Mouse (Mus musculus) bone marrow, adult 2 months (tissue): Measurements from ENCODE around the gene Ss18l1.

ENCODE experiments used
- CTCF ChIP-seq: fragments of 200-500 bp; IDR thresholded peaks from 2 replicates; pipeline ENCODE4 v1.5.1; 2011; ENCODE audit warnings: low read length, control low read depth; ENCODE audit not compliant: control insufficient read depth, insufficient read depth
- POLR2A ChIP-seq: fragments of 200-500 bp; IDR thresholded peaks from 2 replicates; pipeline ENCODE4 v1.6.1; 2011; ENCODE audit warnings: low read depth, mild to moderate bottlenecking, control low read depth, low read length, borderline replicate concordance; ENCODE audit not compliant: control insufficient read depth

- TF ChIP-seq CTCF (no peak), POLR2A (no peak)
These were observed 29.4 kb downstream of the Ss18l1 start for GRCm38 (mm10) chr2:180071671-180072070.
